Mouse (Mus musculus) lung, postnatal 10 days (tissue): ENCODE measurements around the gene Ugp2.
A peak's percentile ranks its signal among the peaks of the same experiment; 100 is the strongest.
"Not testable (repeated sequence)": the region's sequence is repeated elsewhere in the genome, so short reads cannot be mapped to it uniquely, and the experiment has no call there.

Source experiments
- DNase-seq: peaks from one replicate; pipeline ENCODE4 v3.0.0; 2021

Gene Ugp2

DNA sequence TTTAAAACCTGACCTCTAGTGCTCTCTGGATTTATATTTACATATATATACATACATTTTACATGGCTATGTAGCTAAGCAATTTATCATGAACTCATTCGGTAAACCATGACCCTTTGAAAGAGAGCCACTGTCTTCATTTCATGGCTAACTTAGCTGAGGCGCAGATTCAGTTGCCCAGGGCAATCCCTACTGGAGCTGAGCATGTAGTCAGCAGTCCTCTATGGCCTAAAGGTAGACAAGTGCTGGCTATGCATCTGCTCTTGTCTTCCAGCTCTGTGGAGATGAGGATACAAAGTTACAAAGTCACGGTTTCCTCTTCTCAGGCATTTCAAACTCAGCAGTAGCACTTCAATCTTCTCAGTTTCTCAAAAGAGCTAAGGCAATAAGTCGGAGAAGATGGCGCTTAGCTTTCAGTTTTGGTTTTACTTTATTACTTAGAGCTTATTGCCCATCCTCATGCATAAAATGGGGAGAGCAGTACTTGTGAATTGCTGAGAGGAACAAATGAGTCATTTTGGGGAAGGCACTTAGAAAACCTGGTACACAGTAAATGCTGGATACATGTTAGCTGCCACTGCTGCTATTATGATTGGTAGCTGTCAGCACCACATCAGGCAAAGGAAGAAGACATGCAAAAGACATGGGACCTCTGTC, 38.2 kb downstream of the Ugp2 start:
- no peak for DNase-seq

DNA sequence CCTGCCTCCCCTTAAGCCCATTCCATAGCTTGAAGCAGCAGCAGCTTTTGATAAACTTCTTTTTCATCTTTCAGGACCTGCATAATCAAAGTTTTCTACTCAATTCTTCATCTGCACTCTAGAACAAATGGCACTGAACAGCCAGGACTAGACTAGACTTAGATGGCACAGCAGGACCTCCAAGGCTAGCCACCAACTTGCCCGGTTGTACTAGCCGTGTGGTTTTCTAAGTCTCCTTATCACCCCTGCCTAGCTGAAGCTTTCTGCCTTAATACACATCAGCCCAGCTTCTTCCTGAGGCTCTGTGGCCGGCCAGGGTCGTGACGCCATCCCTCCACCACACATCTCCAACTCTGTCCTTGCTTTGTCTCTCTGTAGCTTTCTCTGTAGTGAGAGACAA, 42.9 kb downstream of the Ugp2 start:
- no peak for DNase-seq

DNA sequence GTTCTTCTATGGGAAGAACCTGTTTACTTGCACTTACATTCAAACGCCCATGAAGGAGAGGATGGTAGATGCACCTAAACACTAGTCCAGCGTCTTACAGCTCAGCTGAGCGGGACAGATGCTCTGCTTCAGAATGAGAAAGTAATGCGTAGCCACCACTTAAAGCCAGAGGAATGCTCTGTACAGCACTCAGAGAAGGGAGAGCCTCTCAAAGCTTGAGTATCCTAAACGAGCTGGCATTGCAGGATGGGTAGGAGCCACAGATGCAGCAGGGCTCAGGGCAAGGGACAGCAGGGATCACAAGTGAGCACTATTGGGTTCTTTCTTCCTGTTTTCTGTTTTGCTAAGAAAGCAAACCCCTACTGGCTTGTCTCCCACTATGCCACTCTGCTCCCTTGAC, 43.5 kb downstream of the Ugp2 start:
- no peak for DNase-seq

DNA sequence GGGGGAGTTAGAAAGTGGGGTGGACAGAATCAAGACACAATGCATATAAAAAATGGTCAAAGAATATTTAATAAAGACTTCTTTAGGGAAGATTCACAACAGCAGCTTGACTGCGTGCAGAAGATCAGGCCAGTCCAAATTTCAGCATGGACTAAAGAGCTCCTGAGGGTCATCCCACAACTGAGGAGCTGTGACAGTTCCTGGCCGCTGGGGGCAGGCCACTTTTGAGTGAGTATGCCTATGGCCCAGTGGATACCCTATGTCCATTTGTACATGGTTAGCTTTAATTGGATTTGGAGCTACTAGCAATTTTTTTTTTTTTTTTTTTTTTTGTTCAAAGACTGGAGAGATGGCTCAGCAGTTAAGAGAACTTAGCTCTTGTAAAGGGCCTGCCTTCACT, 44.2 kb downstream of the Ugp2 start:
- no peak for DNase-seq

DNA sequence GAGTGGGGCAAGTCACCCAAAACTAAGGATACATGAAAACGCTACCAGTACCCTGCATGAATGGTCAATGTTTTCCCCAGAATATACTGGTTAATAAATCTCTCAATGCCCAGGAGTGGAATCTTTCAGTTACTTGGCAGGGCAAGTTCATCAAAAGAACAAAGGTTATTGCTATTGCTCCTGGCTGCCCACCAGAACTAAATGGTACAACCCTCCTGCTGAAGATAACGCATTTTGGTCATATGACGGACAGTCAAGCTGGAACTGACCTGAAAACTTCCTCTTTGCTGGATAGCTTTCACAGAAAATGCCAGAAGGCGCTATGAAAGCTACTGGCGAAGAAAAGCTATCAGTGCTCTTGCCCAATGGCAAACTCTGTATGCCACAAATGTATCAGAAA, 45.2 kb downstream of the Ugp2 start:
- no peak for DNase-seq

DNA sequence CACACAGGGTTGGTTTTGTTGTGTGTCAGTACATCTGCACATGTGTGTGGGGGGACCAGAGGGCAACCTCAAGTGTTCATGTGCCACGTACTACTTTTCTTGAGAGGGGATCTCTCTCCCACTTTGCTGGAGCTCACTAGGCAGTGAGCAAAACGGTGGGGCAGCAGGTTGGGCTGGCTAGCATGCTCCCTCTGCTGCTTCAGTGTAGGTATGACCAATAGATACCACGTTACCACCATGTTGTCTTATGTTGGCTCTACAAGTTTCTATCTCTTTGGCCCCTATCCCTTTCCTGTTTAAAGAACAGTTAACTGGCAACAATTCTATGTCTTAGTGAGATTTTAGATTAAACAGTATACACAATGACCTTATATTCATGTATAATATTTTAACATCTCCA, 48.7 kb downstream of the Ugp2 start:
- no peak for DNase-seq

DNA sequence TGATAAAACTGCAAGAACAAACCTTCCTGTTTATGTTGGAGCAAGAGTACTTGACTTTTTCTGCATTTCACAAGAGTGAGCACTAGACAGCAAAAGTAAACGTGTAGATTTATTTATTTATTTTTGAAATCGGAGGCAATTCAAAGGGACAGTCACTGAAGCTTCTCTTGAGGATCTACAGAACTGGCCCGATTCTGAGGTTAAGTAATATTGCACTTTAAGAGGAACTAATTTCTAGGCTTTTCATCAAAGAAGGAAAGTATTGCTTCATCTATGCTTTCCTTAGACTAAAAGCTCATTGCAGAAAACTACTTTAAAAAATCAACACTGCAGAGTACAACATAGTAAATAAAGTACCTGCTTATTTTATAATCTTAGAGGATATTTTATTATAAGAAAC, 49.4 kb downstream of the Ugp2 start:
- DNase-seq, result no peak

DNA sequence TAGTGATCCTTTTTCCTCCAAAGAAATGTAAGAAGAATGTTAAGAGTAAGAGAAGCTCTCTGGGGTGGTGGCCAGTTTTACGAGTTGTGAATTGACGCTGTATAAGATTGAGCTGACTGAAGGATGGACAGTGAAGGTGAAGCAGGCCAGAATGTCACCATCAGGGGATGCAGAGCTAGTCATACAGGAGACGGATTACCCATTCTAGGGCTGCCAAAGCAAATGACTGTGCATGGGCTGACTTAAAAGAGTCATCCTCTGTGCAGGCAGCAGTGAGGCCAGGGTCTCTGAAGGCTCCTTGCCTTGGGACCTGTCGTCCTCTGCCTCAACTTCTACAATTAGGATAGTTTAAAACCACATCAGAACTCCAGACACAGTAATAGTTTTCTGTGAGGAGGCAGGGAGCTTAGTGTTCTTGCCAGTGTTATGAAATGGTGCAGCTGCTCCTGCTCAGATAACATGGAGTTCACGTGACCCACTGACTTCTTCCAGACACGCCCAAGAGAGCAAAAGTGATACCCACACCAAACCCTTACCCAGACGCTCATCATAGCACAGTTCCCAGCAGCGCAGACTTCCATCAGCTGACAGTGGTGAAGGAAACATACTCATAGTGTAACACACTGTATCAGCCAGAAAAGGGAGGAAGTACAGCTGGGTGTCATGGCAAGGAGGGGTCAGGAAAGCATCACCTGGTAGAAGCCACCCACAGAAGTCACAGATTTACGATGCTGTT, 56.9 kb downstream of the Ugp2 start:
- DNase-seq, result peak; percentile 11

DNA sequence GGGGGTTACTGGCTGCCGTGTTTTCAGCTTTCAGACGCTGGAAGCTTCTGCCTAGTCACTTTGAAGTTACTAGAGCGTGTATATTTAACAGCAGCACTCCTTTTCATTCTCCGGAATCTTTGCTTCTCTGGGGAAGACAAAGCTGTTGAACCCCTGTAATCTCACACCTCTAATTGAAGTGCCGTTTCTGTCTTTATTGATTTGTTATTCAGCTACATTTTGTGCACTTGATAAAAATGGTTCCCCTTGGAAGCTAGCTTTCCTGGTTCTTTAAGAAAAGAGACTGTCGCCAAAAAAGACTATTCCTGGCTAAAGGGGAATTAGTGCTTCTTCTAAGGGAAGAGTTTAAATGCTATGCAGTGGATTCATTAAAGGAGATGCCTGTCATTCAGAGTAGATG, 61.5 kb downstream of the Ugp2 start:
- DNase-seq, result no peak

DNA sequence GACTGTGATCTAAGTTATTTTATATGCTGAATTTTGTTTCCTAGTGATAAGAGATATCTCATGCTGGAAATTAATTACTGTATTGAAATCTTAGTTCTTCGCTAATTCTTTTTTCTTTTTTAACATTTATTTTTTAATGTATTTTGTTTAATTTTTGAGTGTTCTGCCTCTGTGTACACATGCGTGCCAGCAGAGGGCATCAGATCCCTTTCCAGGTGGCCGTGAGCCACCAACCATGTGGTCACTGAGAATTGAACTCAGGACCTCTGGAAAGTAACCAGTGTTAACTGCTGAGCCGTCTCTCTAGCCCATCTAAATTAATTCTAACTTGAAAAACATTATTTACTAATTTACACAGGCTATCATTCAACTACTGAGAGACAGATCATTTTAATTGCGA, 62.9 kb downstream of the Ugp2 start:
- peak; percentile 29 for DNase-seq

DNA sequence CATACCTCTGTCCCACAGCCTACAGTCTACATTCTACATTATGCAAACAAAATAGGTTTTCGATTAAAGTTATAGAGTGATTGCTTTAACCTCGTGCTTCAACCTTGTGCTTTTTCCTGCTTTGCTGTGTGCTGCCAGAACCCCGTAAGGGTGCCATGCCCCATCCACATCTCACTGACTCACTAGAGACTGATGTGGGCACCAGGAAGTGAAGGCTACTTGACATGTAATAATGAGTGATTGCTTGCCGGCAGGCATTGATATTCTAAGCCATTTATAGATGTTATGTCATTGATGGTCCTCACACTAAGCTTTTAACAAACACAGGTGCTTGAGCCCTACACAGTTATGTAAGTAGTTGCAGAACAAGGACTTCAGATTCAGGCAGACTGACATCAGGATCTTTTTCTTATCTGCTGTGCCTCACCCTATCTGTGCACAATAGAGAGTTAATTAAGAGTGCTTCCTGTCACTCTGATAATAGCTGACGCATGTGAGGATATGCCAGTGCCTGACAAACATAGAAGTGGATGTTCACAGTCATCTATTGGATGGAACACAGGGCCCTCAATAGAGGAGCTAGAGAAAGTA, 63.8 kb downstream of the Ugp2 start:
- DNase-seq, result no peak

DNA sequence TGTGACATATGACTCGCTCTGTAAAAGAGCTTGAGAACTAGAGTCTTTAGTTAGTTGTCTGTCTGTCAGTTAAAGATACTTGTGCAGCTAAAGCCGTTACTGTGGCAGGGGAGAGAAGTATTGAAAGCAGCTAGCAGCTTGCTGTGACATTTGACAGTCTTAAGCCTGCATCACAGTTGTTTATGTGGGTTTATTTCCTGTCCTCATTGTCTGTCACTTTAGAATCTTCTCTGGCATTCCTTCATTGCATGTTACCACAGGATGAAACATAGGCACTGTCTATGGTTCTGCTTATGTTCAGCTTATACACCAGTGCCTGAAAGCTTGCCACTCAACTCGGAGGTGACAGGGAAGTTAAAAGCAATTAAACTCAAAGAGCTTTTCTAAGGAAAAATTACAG, 67.4 kb downstream of the Ugp2 start:
- DNase-seq, result no peak

DNA sequence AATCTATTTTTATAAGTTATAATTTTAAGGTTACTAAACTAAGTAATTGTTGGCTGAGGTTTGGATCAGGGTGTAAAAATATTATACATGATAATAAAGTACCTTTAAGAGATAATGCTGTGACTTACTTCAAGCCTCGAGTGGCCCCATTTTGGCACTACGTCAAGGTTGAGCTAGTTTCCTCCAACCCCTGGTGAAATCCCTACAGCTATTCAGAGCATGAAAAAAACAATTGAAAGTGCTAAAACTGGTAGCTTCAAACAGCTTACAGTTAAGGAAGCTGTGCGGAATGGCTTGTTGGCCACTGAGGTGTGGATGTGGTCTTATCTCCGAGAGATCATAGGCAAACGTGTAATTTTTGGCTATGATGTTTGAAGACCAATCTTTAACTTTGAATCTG, 75.5 kb downstream of the Ugp2 start:
- DNase-seq, result no peak

DNA sequence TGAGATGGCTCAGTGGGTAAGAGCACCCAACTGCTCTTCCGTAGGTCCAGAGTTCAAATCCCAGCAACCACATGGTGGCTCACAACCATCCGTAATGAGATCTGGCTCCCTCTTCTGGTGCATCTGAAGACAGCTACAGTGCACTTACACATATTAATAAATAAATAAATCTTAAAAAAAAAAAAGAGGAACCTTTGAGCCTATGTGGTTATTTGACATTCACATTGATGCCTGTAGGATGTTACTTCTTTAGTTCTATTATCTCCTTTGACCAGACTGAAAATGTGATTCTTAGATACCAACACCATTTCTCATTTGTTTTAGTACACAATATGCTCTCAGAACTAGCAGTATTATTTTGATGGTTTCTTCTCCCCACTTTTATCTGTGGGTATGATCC, 82.8 kb downstream of the Ugp2 start:
- DNase-seq, result not testable (repeated sequence)

DNA sequence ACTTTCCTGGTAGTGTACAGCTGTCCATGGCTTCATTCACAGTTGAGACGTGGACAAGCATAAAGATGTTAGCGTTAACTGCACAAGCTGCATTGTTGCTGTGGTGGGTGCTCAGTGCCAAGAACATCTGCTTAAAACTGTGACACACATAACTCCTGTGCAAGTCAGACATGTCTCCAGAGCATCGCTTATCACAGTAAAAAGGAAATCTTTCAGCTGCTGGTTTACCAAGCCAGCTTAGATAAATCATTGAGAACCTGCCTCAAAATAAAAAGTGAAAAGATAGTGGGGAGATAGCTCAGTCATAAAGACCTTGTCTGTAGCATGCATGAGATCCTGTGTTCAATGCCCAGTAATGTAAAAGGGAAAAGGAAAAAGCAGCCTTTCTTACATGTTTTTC, 84.6 kb downstream of the Ugp2 start:
- DNase-seq, result no peak

DNA sequence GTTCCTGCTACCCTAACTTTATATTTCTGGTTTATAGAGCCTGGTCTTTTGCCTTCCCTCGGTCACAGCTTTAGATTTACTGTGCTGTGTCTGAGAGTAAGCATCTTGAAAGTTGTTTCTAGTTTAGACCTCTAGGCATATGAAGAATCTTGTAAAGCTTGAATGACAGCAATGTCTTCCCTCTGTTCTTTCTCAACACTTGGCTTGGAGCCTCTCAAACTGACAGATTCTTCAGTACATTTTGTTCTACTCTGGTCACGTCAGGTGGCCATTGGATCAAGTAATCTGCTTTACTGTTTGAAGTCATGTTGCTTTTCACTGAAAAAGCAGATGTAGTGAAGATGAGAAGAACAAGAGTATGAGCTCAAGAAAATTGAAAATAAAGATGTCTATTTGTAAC, 94.8 kb downstream of the Ugp2 start:
- DNase-seq, result no peak
